Mouse (Mus musculus) hindbrain, postnatal 0 days (tissue): ENCODE measurements around the gene Wbp1l. TPM values are rescaled to one million over a fixed set of nuclear protein-coding genes. Genes with fewer than 3 reads are reported as not detected.
A peak's percentile ranks its signal among the peaks of the same experiment; 100 is the strongest.

Experiments used
- ATAC-seq: fragments of 200-750 bp; cut with Nextera tagmentation; 2 replicates; pipeline ENCODE4 v1.8.0; 2017; ENCODE audit warnings: mild to moderate bottlenecking, moderate TSS enrichment, moderate library complexity
- DNase-seq: peaks from one replicate; pipeline ENCODE4 v3.0.0-alpha.2; 2015; ENCODE audit warnings: low spot score
- H3K27ac ChIP-seq: fragments of 300-500 bp; sonication (generic); 2 replicates; pipeline ENCODE4 v1.5.1; 2014; ENCODE audit warnings: mild to moderate bottlenecking
- H3K27me3 ChIP-seq: fragments of 300-500 bp; sonication (generic); 2 replicates; pipeline ENCODE4 v1.6.1; 2014; ENCODE audit warnings: low read length, mixed read lengths; ENCODE audit not compliant: insufficient read depth
- H3K36me3 ChIP-seq: fragments of 300-500 bp; sonication (generic); 2 replicates; pipeline ENCODE4 v1.6.1; 2014; ENCODE audit warnings: low read length, mixed read lengths; ENCODE audit not compliant: insufficient read depth
- H3K4me1 ChIP-seq: fragments of 300-500 bp; sonication (generic); 2 replicates; pipeline ENCODE4 v1.6.1; 2014; ENCODE audit warnings: antibody characterized with exemption, low read length, mixed read lengths; ENCODE audit not compliant: insufficient read depth
- H3K4me2 ChIP-seq: fragments of 300-500 bp; sonication (generic); 2 replicates; pipeline ENCODE4 v1.6.1; 2014; ENCODE audit warnings: low read depth, mild to moderate bottlenecking, low read length, moderate library complexity, mixed read lengths
- H3K4me3 ChIP-seq: fragments of 300-500 bp; sonication (generic); 2 replicates; pipeline ENCODE4 v1.5.1; 2014; ENCODE audit warnings: low read length
- H3K9ac ChIP-seq: fragments of 300-500 bp; sonication (generic); replicated peaks from 2 replicates; pipeline ENCODE4 v1.6.1; 2014; ENCODE audit warnings: mild to moderate bottlenecking, low read length, moderate library complexity, mixed read lengths
- H3K9me3 ChIP-seq: fragments of 300-500 bp; sonication (generic); 2 replicates; pipeline ENCODE4 v1.6.1; 2016; ENCODE audit warnings: low read length, mixed read lengths
- CTCF ChIP-seq: IDR thresholded peaks from 2 replicates; pipeline ENCODE4 v1.5.1; 2016; ENCODE audit warnings: antibody characterized with exemption, control low read depth, low read depth
- WGBS: fragments of 180-500 bp; shearing (Covaris S2); extraction: QIAGEN DNeasy Blood & Tissue Kit; methylation state at CpG from one replicate; pipeline ENCODE4 v1.1.7; 2014; 5-methylcytosine and 5-hydroxymethylcytosine counted together
- polyA plus RNA-seq: library from polyadenylated mRNA; unstranded; fragments of >200 nt; fragmentation: Nextera tagmentation; extraction: Ambion mirVana; gene quantifications from 2 replicates; pipeline ENCODE4 v1.2.1, GENCODE M21; 2015
- total RNA-seq: library from RNA; depleted of rRNA; stranded (reverse); fragments of >200 nt; gene quantifications from 2 replicates; pipeline ENCODE4 v1.2.3, GENCODE M21; 2014

Wbp1l gene
- total and polyA plus RNA-seq, 2 experiments from 2014 or later, result 30.3 to 52.3 TPM

- Histone ChIP-seq H3K27me3 (no peaks in the 10 kb centered on the region), H3K9ac (no peak overlapping the region), H3K27ac (no peak overlapping the region), H3K4me1 (no peaks in the 10 kb centered on the region), H3K4me2 (no peak overlapping the region), H3K9me3 (no peaks in the 10 kb centered on the region), H3K4me3 (no peak overlapping the region), H3K36me3 (no peaks in the 10 kb centered on the region)
- 44% methylated on average over 7 of the region's 7 CpGs for WGBS
- TF ChIP-seq CTCF, result no peak
- ATAC-seq, result 0 out of 2 replicates have a peak, but pooled peaks have one; percentile 24
- DNase-seq, result peak; percentile 32
Observed at GRCm38 (mm10) chr19:46665474-46665873, 66.6 kb downstream of the Wbp1l start.

GRCm38 (mm10) chr19:46667300-46667699 lies 68.4 kb downstream of the Wbp1l start:
- ATAC-seq, result no peak
- Histone ChIP-seq H3K9ac (no peak overlapping the region), H3K4me2 (no peak overlapping the region), H3K4me3 (no peak overlapping the region), H3K27me3 (no peaks in the 10 kb centered on the region), H3K27ac (no peak overlapping the region), H3K36me3 (no peaks in the 10 kb centered on the region), H3K4me1 (no peaks in the 10 kb centered on the region), H3K9me3 (no peaks in the 10 kb centered on the region)
- DNase-seq, result no peak
- no peak for TF ChIP-seq CTCF
- 53% methylated on average over 11 of the region's 11 CpGs for WGBS

GRCm38 (mm10) chr19:46668263-46668662 lies 69.4 kb downstream of the Wbp1l start:
- no peak for DNase-seq
- H3K4me1 ChIP-seq, result no peaks in the 10 kb centered on the region
- H3K9ac ChIP-seq, result no peak overlapping the region
- H3K4me3 ChIP-seq, result no peak overlapping the region
- no peaks in the 10 kb centered on the region for H3K27me3 ChIP-seq
- no peaks in the 10 kb centered on the region for H3K36me3 ChIP-seq
- no peak for ATAC-seq
- no peaks in the 10 kb centered on the region for H3K9me3 ChIP-seq
- H3K27ac ChIP-seq, result no peak overlapping the region
- no peak for TF ChIP-seq CTCF
- H3K4me2 ChIP-seq, result no peak overlapping the region
- WGBS, result 89% methylated on average over 10 of the region's 10 CpGs

GRCm38 (mm10) chr19:46669802-46670201 lies 70.9 kb downstream of the Wbp1l start:
- no peak overlapping the region for H3K27ac ChIP-seq
- TF ChIP-seq CTCF, result no peak
- H3K4me1 ChIP-seq, result no peaks in the 10 kb centered on the region
- no peaks in the 10 kb centered on the region for H3K27me3 ChIP-seq
- whole genome bisulfite sequencing, result 85% methylated on average over 5 of the region's 5 CpGs
- no peak for DNase-seq
- H3K36me3 ChIP-seq, result no peaks in the 10 kb centered on the region
- no peak overlapping the region for H3K9ac ChIP-seq
- no peak for ATAC-seq
- no peaks in the 10 kb centered on the region for H3K9me3 ChIP-seq
- H3K4me2 ChIP-seq, result no peak overlapping the region
- H3K4me3 ChIP-seq, result no peak overlapping the region

- H3K9ac ChIP-seq, result no peak overlapping the region
- H3K9me3 ChIP-seq, result no peaks in the 10 kb centered on the region
- WGBS, result 27% methylated on average over 13 of the region's 13 CpGs
- ATAC-seq, result peak; percentile 89
- H3K27ac ChIP-seq, result no peak overlapping the region
- no peaks in the 10 kb centered on the region for H3K36me3 ChIP-seq
- peak; percentile 80 for DNase-seq
- no peak overlapping the region for H3K4me2 ChIP-seq
- peak; percentile 93 for TF ChIP-seq CTCF
- H3K27me3 ChIP-seq, result no peaks in the 10 kb centered on the region
- no peaks in the 10 kb centered on the region for H3K4me1 ChIP-seq
- H3K4me3 ChIP-seq, result no peak overlapping the region
Observed at GRCm38 (mm10) chr19:46670691-46671090, 71.8 kb downstream of the Wbp1l start.

GRCm38 (mm10) chr19:46672766-46673418 lies 74.0 kb downstream of the Wbp1l start, which contains the start of gene Cyp17a1:
TSS of gene Cyp17a1 (minus strand) at chr19:46673172.
- TF ChIP-seq CTCF, result no peak
- Histone ChIP-seq H3K4me1 (no peaks in the 10 kb centered on the region), H3K27ac (no peak within 1 kb of the TSS), H3K9ac (no peak within 1 kb of the TSS), H3K9me3 (no peaks in the 10 kb centered on the region), H3K4me3 (no peak within 1 kb of the TSS), H3K27me3 (no peaks in the 10 kb centered on the region), H3K36me3 (no peaks in the 10 kb centered on the region), H3K4me2 (no peak within 1 kb of the TSS)
- DNase-seq (no peak), ATAC-seq (no peak)
- WGBS, result 72% methylated on average over 5 of the region's 5 CpGs

GRCm38 (mm10) chr19:46675641-46676040 lies 76.8 kb downstream of the Wbp1l start:
- H3K36me3 ChIP-seq, result no peaks in the 10 kb centered on the region
- DNase-seq, result no peak
- no peaks in the 10 kb centered on the region for H3K27me3 ChIP-seq
- H3K9me3 ChIP-seq, result no peaks in the 10 kb centered on the region
- WGBS, result 76% methylated on average over 3 of the region's 3 CpGs
- no peak for ATAC-seq
- H3K4me3 ChIP-seq, result no peak overlapping the region
- no peak overlapping the region for H3K9ac ChIP-seq
- no peak for TF ChIP-seq CTCF
- H3K4me2 ChIP-seq, result no peak overlapping the region
- H3K4me1 ChIP-seq, result no peaks in the 10 kb centered on the region
- no peak overlapping the region for H3K27ac ChIP-seq
